Mouse (Mus musculus): ENCODE results near the gene Gcn1l1. TPM values are rescaled to one million over a fixed set of nuclear protein-coding genes. Genes with fewer than 3 reads are reported as not detected.
A peak's percentile ranks its signal among the peaks of the same experiment; 100 is the strongest.

The Gcn1l1 gene
- total and polyA plus RNA-seq, 2 experiments from 2014 or later, result 22.4 to 74.4 TPM

- Histone ChIP-seq H3K27me3 (ENCODE audit: insufficient read depth, low read length) (no peaks in the 10 kb centered on the region), H3K9me3 (ENCODE audit: low read length) (no peaks in the 10 kb centered on the region), H3K9ac (no peak overlapping the region), H3K4me2 (ENCODE audit: low read depth) (no peak overlapping the region), H3K4me1 (ENCODE audit: insufficient read depth) (peaks cover 16% of the 10 kb centered on the region), H3K36me3 (ENCODE audit: insufficient read depth) (peaks cover 6% of the 10 kb centered on the region), H3K27ac (ENCODE audit: low read depth, low read length) (no peak overlapping the region), H3K4me3 (ENCODE audit: low read depth, low read length) (no peak overlapping the region)
- DNase-seq (no peak), ATAC-seq (no peak)
- TF ChIP-seq CTCF (IDR thresholded peaks at IDR 0.05; ENCODE audit: low read depth), result no peak
- 92% methylated on average over 8 of the region's 8 CpGs for WGBS
Measured at GRCm38 (mm10) chr5:115634046-115634445, 69.0 kb downstream of the Gcn1l1 start.

DNA sequence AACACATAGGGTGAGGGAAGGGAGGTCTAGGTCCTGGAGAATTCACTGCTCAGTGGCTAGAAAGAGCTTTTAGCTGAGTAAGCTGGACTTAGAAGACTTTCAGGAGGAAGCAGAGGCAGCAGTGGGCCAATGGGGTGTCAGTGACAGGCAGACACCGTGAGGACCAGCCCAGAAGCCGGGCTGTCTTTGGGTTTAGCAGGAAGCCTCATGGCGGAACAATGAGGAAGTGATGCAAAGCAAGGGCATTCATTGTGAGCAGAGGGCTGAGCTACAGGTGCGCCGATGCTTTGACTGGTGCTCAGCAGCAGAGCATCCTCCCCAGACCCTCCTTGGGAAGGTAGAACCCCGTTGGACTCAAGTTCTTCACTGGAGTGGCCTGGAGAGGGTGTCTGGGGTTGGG lies 70.5 kb downstream of the Gcn1l1 start:
- H3K36me3 ChIP-seq (ENCODE audit: insufficient read depth), result peaks cover 21% of the 10 kb centered on the region
- H3K4me1 ChIP-seq (ENCODE audit: insufficient read depth), result peaks cover 16% of the 10 kb centered on the region
- no peaks in the 10 kb centered on the region for H3K27me3 ChIP-seq (ENCODE audit: insufficient read depth, low read length)
- WGBS, result 71% methylated on average over 6 of the region's 6 CpGs
- no peaks in the 10 kb centered on the region for H3K9me3 ChIP-seq (ENCODE audit: low read length)
- ATAC-seq (no peak), DNase-seq (no peak)
- H3K4me3 ChIP-seq (ENCODE audit: low read depth, low read length), result no peak overlapping the region
- H3K27ac ChIP-seq (ENCODE audit: low read depth, low read length), result no peak overlapping the region
- TF ChIP-seq CTCF (IDR thresholded peaks at IDR 0.05; ENCODE audit: low read depth), result no peak
- no peak overlapping the region for H3K9ac ChIP-seq
- H3K4me2 ChIP-seq (ENCODE audit: low read depth), result no peak overlapping the region

DNA sequence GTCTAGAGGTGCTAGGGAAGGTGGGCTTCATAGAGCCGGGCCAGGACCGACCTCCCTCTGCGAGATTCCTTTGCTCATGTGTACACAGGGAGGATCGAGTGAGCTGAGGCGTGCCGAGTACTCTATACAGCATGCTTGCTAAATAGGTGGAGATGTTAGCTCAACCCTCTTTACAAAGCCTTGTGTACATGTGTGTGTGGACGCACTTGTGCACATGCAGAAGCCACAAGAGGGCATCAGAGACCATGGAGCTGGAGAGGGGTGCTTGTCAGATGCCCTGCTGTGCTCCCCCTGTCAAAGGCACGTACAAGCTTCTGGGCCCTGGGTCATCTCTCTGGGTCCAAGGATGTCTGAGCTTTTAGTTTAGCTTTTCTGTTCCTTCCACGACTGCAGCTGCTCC lies 79.1 kb downstream of the Gcn1l1 start:
- Histone ChIP-seq H3K4me2 (ENCODE audit: low read depth) (no peak overlapping the region), H3K9ac (no peak overlapping the region), H3K36me3 (ENCODE audit: insufficient read depth) (peaks cover 88% of the 10 kb centered on the region), H3K4me3 (ENCODE audit: low read depth, low read length) (no peak overlapping the region), H3K9me3 (ENCODE audit: low read length) (no peaks in the 10 kb centered on the region), H3K27me3 (ENCODE audit: insufficient read depth, low read length) (no peaks in the 10 kb centered on the region), H3K27ac (ENCODE audit: low read depth, low read length) (no peak overlapping the region), H3K4me1 (ENCODE audit: insufficient read depth) (no peaks in the 10 kb centered on the region)
- TF ChIP-seq CTCF (IDR thresholded peaks at IDR 0.05; ENCODE audit: low read depth), result peak; percentile 37
- no peak for ATAC-seq
- 88% methylated on average over 9 of the region's 9 CpGs for WGBS
- no peak for DNase-seq

- ATAC-seq (no peak), DNase-seq (no peak)
- Histone ChIP-seq H3K4me1 (ENCODE audit: insufficient read depth) (0 out of 2 replicates have a peak, but pooled peaks cover 7% of the 10 kb centered on the region), H3K36me3 (ENCODE audit: insufficient read depth) (peaks cover 63% of the 10 kb centered on the region), H3K4me3 (ENCODE audit: low read depth, low read length) (no peak overlapping the region), H3K27me3 (ENCODE audit: insufficient read depth, low read length) (no peaks in the 10 kb centered on the region), H3K27ac (ENCODE audit: low read depth, low read length) (no peak overlapping the region), H3K9ac (no peak overlapping the region), H3K9me3 (ENCODE audit: low read length) (no peaks in the 10 kb centered on the region), H3K4me2 (ENCODE audit: low read depth) (no peak overlapping the region)
- no peak for TF ChIP-seq CTCF (IDR thresholded peaks at IDR 0.05; ENCODE audit: low read depth)
- WGBS, result 43% methylated on average over 3 of the region's 3 CpGs
Measured at GRCm38 (mm10) chr5:115648876-115649275, 83.8 kb downstream of the Gcn1l1 start.

DNA sequence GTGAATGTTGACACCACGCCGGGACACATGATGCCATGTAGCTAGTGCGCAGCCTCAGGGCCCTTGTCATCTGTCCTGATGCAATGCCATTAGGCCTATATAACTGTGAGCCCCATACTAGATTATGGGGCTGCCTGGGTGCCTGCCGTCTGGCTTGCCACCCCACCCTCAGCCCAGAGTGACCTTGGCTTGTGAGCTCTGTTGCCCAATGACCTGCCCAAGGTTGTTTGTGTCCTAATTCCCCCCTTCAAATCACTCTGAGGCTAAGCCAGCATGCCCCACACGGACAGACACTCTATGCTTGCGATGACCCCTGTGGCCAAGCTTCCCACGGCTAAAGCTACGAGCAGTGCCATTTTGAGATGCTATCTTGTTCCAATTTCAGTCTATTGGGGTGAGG lies 84.6 kb downstream of the Gcn1l1 start:
- H3K36me3 ChIP-seq (ENCODE audit: insufficient read depth), result peaks cover 61% of the 10 kb centered on the region
- H3K4me1 ChIP-seq (ENCODE audit: insufficient read depth), result 0 out of 2 replicates have a peak, but pooled peaks cover 7% of the 10 kb centered on the region
- no peak for ATAC-seq
- H3K9ac ChIP-seq, result no peak overlapping the region
- TF ChIP-seq CTCF (IDR thresholded peaks at IDR 0.05; ENCODE audit: low read depth), result no peak
- no peak overlapping the region for H3K27ac ChIP-seq (ENCODE audit: low read depth, low read length)
- DNase-seq, result no peak
- H3K4me2 ChIP-seq (ENCODE audit: low read depth), result no peak overlapping the region
- no peaks in the 10 kb centered on the region for H3K27me3 ChIP-seq (ENCODE audit: insufficient read depth, low read length)
- no peaks in the 10 kb centered on the region for H3K9me3 ChIP-seq (ENCODE audit: low read length)
- 91% methylated on average over 8 of the region's 8 CpGs for WGBS
- H3K4me3 ChIP-seq (ENCODE audit: low read depth, low read length), result no peak overlapping the region

GRCm38 (mm10) chr5:115650885-115651284 lies 85.8 kb downstream of the Gcn1l1 start:
- no peak for DNase-seq
- H3K36me3 ChIP-seq (ENCODE audit: insufficient read depth), result peaks cover 49% of the 10 kb centered on the region
- H3K9me3 ChIP-seq (ENCODE audit: low read length), result no peaks in the 10 kb centered on the region
- no peak overlapping the region for H3K4me3 ChIP-seq (ENCODE audit: low read depth, low read length)
- no peak overlapping the region for H3K4me2 ChIP-seq (ENCODE audit: low read depth)
- TF ChIP-seq CTCF (IDR thresholded peaks at IDR 0.05; ENCODE audit: low read depth), result no peak
- H3K27ac ChIP-seq (ENCODE audit: low read depth, low read length), result no peak overlapping the region
- no peak overlapping the region for H3K9ac ChIP-seq
- no peak for ATAC-seq
- 88% methylated on average over 10 of the region's 10 CpGs for WGBS
- no peaks in the 10 kb centered on the region for H3K27me3 ChIP-seq (ENCODE audit: insufficient read depth, low read length)
- 0 out of 2 replicates have a peak, but pooled peaks cover 7% of the 10 kb centered on the region for H3K4me1 ChIP-seq (ENCODE audit: insufficient read depth)

DNA sequence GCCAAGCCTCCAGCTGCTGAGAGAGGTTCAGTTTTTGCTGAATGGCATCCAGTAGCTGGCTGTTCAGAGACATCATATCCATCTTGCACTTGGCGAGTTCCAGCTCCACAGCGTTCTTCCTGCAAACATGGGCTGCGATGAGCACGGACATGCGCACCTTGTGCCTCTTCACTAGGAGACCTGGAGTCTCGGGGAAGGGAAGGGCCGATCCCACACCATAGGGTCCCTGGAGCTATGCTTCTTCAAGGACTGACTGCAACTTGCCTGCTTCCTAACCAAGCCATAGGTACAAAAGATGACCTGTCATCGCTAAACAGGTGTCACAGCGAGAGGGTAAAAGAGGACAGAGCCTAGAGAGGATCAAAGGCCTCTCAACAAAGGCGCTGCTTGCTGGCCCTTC lies 86.8 kb downstream of the Gcn1l1 start:
- H3K4me1 ChIP-seq (ENCODE audit: insufficient read depth), result 0 out of 2 replicates have a peak, but pooled peaks cover 7% of the 10 kb centered on the region
- ATAC-seq (no peak), DNase-seq (no peak)
- WGBS, result 90% methylated on average over 10 of the region's 10 CpGs
- H3K27ac ChIP-seq (ENCODE audit: low read depth, low read length), result no peak overlapping the region
- no peak overlapping the region for H3K4me3 ChIP-seq (ENCODE audit: low read depth, low read length)
- 0 out of 2 replicates have a peak overlapping the region, but pooled peaks have one; percentile 65 for H3K4me2 ChIP-seq (ENCODE audit: low read depth)
- peaks cover 41% of the 10 kb centered on the region; the same call in 1 of the 2 replicates for H3K36me3 ChIP-seq (ENCODE audit: insufficient read depth)
- H3K9ac ChIP-seq, result 0 out of 2 replicates have a peak overlapping the region, but pooled peaks have one; percentile 49
- no peaks in the 10 kb centered on the region for H3K27me3 ChIP-seq (ENCODE audit: insufficient read depth, low read length)
- H3K9me3 ChIP-seq (ENCODE audit: low read length), result no peaks in the 10 kb centered on the region
- TF ChIP-seq CTCF (IDR thresholded peaks at IDR 0.05; ENCODE audit: low read depth), result no peak

All from forebrain, postnatal 0 days (tissue).